Mouse (Mus musculus) adrenal gland, postnatal 36 days (tissue): ENCODE measurements around the gene Cytl1. TPM values are rescaled to one million over a fixed set of nuclear protein-coding genes. Genes with fewer than 3 reads are reported as not detected.

Experiments
- DNase-seq, 2 experiments: peaks; one replicate each; pipeline ENCODE4 v3.0.0; 2021; ENCODE audit warnings: mixed read lengths in 1 of 2
- long read RNA-seq, 2 experiments: library from polyadenylated mRNA; stranded (forward); transcript quantifications; one replicate each; pipeline ENCODE4 v2.0.0; 2021; ENCODE audit warnings: borderline sequencing depth in 2 of 2
- total RNA-seq, 2 experiments: library from RNA; stranded (reverse); gene quantifications; 2 replicates each; pipeline ENCODE4 v1.2.3; 2021

The Cytl1 gene
- 1 to 10 TPM; 2.2 to 2.3 TPM for total RNA-seq
- long read RNA-seq, experiment 1, partial matches to known transcripts: 0 of 1 reads
- long read RNA-seq, experiment 1, other reads (novel, unspliced or antisense): 0 of 1 reads
- long read RNA-seq, experiment 2: 0 reads

- no peak for DNase-seq
These were observed at the start of gene Cytl1 for GRCm38 (mm10) chr5:37735224-37735623. TSS of gene Cytl1 (plus strand) at chr5:37735519.

DNA sequence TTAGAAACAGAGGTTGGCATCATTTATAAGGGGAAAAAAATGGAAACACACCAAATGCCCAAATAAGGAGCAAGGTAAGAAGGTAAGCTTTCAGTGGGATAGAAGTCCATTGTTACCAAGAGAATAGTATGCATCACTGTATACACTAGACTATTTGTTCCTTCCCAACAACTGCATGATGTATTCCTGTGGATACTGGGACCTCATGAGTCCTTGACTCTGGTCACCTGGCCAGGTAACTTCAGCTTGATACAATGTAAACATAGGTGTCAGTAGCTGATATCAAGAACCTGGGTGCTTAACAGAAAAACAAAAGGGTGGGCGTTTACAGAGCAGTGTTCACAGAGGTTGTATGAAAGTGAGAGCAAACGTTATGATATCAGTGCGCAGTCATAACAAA is 42.6 kb upstream of the Cytl1 start:
- DNase-seq: no peak

- no peak for DNase-seq
These were observed 39.5 kb upstream of the Cytl1 start for GRCm38 (mm10) chr5:37695773-37696172.

DNA sequence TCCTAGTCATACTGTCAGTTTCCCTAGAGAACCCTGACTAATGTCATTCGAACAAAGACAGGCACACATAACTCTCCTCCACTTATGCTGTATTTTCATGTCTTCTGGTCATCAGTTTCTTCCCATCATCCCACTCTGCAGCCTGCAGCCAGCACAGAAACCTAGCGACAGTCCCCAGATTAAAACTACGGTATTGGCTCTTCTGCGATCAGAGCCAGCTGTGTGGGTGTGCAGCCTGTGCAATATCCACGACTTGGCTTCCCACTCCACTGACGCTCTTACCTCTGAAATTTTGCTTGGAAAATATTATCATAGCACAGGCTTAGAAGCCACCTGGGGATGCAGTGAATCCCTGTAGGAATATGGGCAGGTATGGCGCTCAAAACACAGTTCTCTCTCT is 38.0 kb upstream of the Cytl1 start:
- DNase-seq: no peak

DNA sequence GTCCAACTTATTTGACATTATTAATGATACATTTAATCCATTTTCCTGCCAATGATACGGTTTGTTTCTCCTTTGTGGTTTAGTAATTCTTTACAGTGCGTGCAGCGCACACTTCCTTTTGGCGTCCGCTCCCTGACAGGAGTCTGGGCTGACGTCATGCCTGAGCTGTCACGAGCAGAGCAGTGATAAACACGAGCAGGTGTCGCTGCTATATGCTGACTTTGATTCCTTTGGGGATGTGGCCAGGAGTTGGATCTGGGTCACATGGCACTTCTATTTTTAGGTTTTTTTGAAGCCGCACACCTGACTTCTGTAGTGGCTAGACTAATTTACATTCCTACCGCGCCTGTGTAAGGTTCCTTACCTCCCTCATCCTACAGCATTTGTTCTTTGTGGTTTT is 35.6 kb upstream of the Cytl1 start:
- DNase-seq: no peak

DNA sequence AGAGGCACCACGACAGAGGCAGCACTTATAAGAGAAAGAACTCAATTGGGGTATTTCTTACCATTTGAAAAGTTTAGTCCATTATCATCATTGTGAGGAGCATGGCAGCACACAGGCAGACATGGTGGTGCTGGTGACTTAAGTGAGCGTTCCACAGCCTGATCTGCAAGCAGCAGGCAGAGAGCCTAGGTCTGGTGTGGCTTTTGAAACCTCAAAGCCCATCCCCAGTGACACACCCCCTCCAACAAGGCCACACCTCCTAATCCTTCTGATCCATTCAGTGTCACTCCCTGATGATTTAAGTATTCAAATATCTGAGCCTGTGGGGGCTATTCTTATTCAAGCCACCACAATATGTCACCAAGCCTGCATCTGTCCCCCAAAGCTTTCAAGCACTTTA is 30.4 kb upstream of the Cytl1 start:
- no peak for DNase-seq

- DNase-seq: no peak
These were observed 27.2 kb upstream of the Cytl1 start for GRCm38 (mm10) chr5:37708124-37708523.

- no peak for DNase-seq
These were observed 25.9 kb upstream of the Cytl1 start for GRCm38 (mm10) chr5:37709257-37709904.

DNA sequence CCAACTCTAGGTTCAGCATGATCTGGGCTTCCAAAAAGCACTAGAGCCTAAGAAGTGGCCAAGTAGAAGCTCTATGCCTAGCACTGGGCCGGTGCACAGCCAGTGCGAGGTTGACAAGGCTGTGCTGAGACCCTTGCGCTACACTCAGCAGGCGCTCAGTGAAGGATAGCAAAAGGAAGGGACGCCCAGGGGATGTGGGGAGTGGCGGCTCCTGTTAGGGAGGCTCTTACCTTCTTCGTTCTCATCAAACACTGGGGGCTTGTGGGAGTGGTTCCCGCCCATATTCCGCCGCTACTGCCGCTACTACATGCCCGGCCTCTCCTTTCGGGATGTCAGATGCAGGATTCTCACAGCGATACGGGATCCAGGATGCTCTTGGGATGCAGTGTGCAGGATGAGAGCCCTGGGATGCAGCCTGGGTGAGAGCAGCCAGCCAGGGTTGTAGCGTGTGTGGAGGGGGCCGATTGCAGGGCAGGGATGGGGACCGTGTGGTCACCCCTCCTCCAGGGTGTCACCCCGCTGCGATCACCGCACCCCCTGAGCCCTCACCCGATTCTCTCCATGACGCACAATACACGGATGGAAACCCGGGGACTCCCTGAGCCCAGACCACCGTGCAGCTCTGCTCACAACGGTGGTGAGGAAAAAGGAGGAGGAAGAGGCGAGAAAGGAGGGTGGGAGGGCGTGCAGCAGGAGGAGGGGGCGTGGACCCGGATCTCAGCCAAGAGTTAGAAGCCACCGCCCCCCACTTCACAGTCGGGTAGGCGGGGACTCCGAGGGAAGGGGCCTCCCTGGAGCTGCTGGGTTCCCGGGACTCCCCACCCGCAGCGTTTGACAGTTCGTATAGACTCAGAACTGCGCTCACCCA is 18.6 kb upstream of the Cytl1 start, which contains the start of gene Stk32b:
Gene Stk32b, minus strand, starts transcription at position 667 of the 868 bp plus-strand sequence.
- DNase-seq: no peak

DNA sequence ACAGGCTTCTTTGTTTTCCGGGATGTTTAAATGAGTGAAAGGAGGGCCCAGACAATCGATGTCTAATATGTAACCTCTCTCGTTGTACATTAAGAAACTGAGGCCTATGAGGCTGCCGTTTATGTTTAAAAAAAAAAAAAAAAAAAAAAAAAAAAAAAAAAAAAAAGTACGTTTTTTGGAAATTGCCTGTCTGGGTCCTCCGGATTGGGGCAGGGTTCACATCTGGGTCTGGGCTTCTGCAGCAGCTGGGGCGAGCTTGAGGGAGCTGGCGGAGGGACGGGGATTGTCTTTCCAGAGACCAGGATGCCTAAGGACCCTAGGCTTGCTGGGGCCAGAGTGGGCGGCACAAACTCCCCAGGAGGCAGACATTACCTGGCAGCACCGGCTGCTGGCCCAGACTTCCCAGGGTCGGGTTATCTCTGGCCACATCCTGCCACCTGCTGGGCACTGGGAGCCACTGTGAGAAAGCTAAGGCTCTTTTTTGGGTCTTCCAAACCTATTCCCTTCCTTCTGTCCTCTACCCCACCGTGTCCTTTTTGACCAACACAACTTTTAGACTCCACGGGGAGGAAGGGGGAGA is 17.8 kb upstream of the Cytl1 start:
- DNase-seq: peak; percentile 26 to 43

- DNase-seq: no peak
These were observed 14.6 kb upstream of the Cytl1 start for GRCm38 (mm10) chr5:37720670-37721069.

DNA sequence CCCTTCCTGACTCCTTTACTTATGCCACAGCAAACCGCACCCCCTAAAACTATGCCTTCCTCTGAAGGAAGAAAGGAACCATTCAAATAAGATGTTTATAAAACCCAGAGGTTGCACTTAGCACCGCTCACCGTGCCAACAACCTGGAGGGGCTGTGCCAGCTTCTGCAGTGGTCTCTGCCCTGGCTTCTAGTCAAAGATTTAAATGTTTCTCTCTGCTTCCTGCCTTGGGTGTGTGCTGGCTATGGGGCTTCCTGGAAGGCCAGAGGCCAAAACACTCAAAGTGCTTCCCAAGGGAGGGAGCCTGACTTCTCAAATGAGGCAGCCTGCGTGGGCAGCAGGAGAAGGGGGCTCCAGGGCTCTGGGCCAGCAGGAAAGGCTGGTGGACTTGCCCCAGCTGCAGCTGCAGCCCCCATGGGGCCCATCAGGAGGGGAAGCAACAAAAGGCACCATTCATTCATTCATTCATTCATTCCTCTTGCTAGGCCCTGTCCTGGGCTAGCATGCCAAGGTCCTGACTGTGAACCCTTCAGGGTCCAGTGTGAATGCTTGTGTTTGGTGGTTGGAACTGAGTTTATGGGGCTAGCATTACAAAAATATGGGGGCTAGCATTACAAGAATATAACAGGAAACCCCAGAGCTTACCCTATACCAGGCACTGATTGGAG is 10.0 kb upstream of the Cytl1 start:
- no peak for DNase-seq

DNA sequence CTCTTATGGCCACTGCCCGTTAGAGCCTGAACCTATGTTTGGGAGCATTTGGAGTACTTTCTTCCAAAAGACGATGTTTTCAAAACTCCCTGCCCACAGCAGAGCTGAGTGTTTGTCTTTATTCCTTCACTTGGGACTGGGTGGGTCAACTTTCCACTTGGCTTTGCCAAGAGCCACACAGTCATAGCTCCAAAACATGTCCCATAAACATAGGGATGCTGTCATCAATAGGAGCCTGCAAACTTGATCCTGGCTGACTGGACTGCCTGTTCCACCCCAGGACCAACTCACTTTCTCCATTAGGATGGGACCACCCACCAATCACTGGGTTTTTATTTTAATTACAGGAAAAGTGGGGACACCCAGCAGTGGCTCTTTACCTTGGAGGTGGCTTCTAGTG is 4.5 kb upstream of the Cytl1 start:
- DNase-seq: no peak

- DNase-seq: no peak
These were observed 894 bp downstream of the Cytl1 start for GRCm38 (mm10) chr5:37736213-37736612.

DNA sequence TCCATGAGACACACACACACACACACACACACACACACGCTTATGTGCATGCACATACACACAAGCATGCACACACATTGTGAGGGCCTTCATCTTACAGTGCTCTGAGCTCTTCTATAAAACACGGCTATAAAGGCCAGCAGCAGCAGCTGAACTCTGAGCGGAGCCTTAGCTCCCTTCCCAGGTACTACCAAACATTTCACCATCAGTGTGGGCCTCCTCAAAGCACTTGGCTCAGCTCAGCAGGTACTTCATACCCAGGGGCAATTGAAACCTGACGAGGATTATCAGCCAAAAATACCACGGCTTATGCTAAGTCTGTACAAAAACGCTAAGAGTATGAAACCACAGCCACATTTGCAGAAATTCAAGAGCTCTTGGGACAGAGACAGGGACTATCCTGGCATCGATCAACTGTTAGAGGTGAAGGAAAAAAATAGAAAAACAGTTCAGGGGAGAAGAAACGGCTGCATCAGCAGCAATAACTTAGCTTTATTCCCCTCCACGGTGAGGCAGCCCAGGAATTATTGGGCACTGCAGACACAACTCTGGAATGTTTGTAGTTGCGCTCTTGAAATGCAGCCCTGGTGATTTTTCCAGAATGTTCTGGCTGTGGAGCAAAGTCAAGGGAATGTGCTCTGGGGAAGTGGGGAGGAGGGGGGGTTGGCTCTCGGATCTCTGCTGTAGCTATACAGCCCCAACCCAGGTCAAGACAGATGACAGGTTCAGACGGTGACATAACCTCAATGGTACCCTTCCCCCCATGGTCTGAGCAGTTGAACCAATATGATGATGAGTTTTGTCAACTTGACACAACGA is 8.8 kb downstream of the Cytl1 start:
- no peak for DNase-seq

GRCm38 (mm10) chr5:37752027-37752967 is 17.0 kb downstream of the Cytl1 start:
- DNase-seq: peak; percentile 82 to 84

- peak; percentile 87 to 92 for DNase-seq
These were observed 18.0 kb downstream of the Cytl1 start for GRCm38 (mm10) chr5:37753366-37753765.

- no peak for DNase-seq
These were observed 26.7 kb downstream of the Cytl1 start for GRCm38 (mm10) chr5:37762046-37762445.

GRCm38 (mm10) chr5:37765851-37766250 is 30.5 kb downstream of the Cytl1 start:
- DNase-seq: no peak

DNA sequence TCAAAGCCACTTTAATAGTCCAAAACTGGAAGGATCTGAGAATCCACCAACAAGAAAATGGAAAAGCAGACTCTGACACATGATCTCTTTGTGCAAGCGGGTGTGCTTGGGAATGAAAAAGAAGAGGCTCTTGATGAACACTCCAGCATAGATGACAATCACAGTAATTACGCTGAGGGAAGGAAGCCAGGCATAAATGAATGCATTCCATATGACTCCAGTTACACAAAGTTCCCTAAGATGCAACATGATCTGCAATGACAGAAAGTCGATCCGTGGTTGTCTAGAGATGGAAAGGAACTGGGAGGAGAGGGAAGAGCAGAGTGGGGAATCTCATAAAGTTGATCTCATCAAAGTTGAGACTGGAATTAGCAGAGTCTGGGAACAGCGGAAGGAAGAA is 31.9 kb downstream of the Cytl1 start:
- no peak for DNase-seq
